Mouse (Mus musculus) heart, adult 2 months (tissue): ENCODE results near the gene Il1r2. TPM values are rescaled to one million over a fixed set of nuclear protein-coding genes. Genes with fewer than 3 reads are reported as not detected.

Experiments used
- DNase-seq, 2 experiments: peaks; one replicate each; pipeline ENCODE4 v3.0.0; 2021
- H3K27ac ChIP-seq: fragments of 200-600 bp; 2 replicates; pipeline ENCODE4 v1.8.1; 2022
- H3K27me3 ChIP-seq: fragments of 200-500 bp; 2 replicates; pipeline ENCODE4 v1.6.1; 2012; ENCODE audit warnings: mild to moderate bottlenecking, low read length, inconsistent platforms, mixed read lengths; ENCODE audit not compliant: control insufficient read depth, insufficient read depth
- H3K36me3 ChIP-seq: fragments of 200-500 bp; 2 replicates; pipeline ENCODE4 v1.6.1; 2012; ENCODE audit warnings: low read length, inconsistent platforms; ENCODE audit not compliant: control insufficient read depth, insufficient read depth
- H3K4me1 ChIP-seq: fragments of 200-500 bp; 2 replicates; pipeline ENCODE4 v1.6.1; 2011; ENCODE audit warnings: low read length; ENCODE audit not compliant: control insufficient read depth, insufficient read depth
- H3K4me3 ChIP-seq: fragments of 200-600 bp; 2 replicates; pipeline ENCODE4 v1.8.1; 2022
- H3K79me2 ChIP-seq: fragments of 200-500 bp; replicated peaks from 2 replicates; pipeline ENCODE4 v1.6.1; 2012; ENCODE audit warnings: mild to moderate bottlenecking, inconsistent platforms, low read length, moderate library complexity, mixed read lengths; ENCODE audit not compliant: control insufficient read depth, insufficient read depth
- H3K9ac ChIP-seq: fragments of 200-500 bp; 2 replicates; pipeline ENCODE4 v1.6.1; 2012; ENCODE audit warnings: low read depth, mild to moderate bottlenecking, control low read depth, inconsistent platforms, low read length, mixed read lengths
- CTCF ChIP-seq: fragments of 200-600 bp; IDR thresholded peaks from 2 replicates; pipeline ENCODE4 v1.8.1; 2022; ENCODE audit warnings: antibody characterized with exemption, mild to moderate bottlenecking, moderate library complexity
- EP300 ChIP-seq: fragments of 200-500 bp; IDR thresholded peaks from 2 replicates; pipeline ENCODE4 v1.6.1; 2011; ENCODE audit warnings: low read depth, low read length, control low read depth; ENCODE audit not compliant: insufficient read depth
- POLR2A ChIP-seq: fragments of 200-500 bp; IDR thresholded peaks from 2 replicates; pipeline ENCODE4 v1.6.1; 2011; ENCODE audit warnings: mild to moderate bottlenecking, low read depth, low read length, control low read depth; ENCODE audit not compliant: insufficient read depth
- WGBS: fragments of 180-500 bp; shearing (Covaris S2); methylation state at CpG from one replicate; pipeline ENCODE4 v1.1.7; 2018; 5-methylcytosine and 5-hydroxymethylcytosine counted together
- intact Hi-C: fragments of 180-260 bp; cut with DNase I; formaldehyde crosslinking; loops from one replicate; pipeline ENCODE4 v1.15.1; 2025
- polyA plus RNA-seq: library from polyadenylated mRNA; depleted of rRNA; stranded (reverse); fragments of >200 nt; gene quantifications from 2 replicates; pipeline ENCODE4 v1.2.3, GENCODE M21; 2012
- total RNA-seq, 2 experiments: library from RNA; stranded (reverse); gene quantifications; 2 replicates each; pipeline ENCODE4 v1.2.3; 2021

Il1r2 gene
- total and polyA plus RNA-seq, 3 experiments = 0.20 to 0.23 TPM; not detected in 1

DNA sequence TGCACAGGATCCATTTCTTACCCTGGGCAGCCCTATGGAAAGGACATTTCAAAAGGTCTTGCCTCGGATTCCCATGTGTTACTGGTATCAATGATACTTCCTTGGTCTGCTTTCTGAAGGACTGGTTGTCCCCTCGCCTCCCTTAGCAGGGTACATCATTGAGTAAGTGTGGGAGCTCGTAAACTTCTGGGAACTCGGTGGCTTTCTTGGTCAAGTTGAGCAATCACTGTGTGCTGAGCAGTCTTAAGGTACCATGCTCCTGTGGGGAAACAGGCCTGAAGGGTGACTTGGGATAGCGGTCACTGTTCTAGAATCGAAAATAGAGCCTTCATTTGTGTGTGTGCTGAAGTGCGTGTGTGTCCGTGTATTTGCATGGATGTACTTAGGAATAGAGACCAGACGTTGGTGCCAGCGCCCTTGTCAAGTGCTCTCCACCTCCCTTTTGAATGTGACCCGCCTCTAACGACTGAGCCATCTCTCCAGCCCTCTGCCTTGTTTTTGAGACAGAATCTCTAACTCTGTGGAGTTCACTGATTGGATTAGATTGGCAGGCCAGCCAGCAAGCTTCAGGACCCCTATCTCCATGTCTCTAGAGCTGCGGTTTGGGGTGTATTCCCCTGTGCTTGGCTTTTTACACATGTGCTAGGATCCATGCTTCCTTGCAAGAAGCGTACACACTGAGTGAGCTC, 43.4 kb upstream of the Il1r2 start:
- H3K27me3 ChIP-seq = no peaks in the 10 kb centered on the region
- no peak overlapping the region for H3K9ac ChIP-seq
- intact Hi-C loops = no loop called here
- WGBS = 79% methylated on average over 14 of the region's 14 CpGs
- H3K27ac ChIP-seq = no peak overlapping the region
- no peaks in the 10 kb centered on the region for H3K4me1 ChIP-seq
- TF ChIP-seq POLR2A = no peak
- no peak for TF ChIP-seq CTCF
- no peak for TF ChIP-seq EP300
- no peak overlapping the region for H3K4me3 ChIP-seq
- no peaks in the 10 kb centered on the region for H3K79me2 ChIP-seq
- DNase-seq = no peak
- no peaks in the 10 kb centered on the region for H3K36me3 ChIP-seq

DNA sequence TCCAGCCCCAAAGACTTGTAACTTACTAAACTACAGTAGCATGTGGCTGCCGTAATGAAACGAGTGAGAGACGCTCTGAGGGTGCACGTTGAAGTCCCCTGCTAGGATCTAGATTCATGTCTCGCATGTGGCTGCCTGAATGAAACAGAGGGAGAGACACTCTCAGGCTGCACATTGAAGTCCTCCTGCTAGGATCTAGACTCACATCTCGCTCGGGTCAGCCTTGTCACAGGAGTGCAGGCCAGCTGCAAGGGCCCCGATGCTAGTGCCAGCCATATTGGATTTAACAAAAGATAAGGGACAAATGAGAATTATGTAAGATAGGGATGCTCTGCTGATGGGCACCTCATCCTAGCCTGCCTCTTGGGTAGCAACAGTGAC, 42.9 kb upstream of the Il1r2 start:
- Histone ChIP-seq H3K79me2 (no peaks in the 10 kb centered on the region), H3K4me1 (no peaks in the 10 kb centered on the region), H3K36me3 (no peaks in the 10 kb centered on the region), H3K4me3 (no peak overlapping the region), H3K27ac (no peak overlapping the region), H3K27me3 (no peaks in the 10 kb centered on the region), H3K9ac (no peak overlapping the region)
- 91% methylated on average over 8 of the region's 8 CpGs for WGBS
- no peak for DNase-seq
- TF ChIP-seq EP300 = no peak
- no peak for TF ChIP-seq POLR2A
- no peak for TF ChIP-seq CTCF
- intact Hi-C loops = no loop called here

DNA sequence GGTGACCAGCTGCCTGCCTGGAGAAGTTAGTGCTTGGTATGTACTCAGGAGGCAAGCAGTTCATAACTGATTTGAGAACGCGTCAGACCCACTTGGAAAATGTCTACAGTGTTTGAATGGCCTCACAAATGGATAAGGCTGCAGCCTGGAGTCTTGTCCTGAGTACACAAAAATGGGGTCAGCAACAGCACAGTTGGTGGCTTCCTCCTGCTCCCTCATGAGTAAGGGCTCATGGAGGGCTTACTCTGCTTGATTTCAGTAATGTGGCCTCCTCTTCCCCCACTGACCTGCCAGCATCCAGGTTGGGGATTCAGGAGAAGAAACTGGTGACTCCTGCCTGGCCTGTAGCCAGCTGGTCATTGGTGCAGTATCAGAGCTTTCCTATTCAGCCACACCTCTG, 42.3 kb upstream of the Il1r2 start:
- Histone ChIP-seq H3K4me3 (no peak overlapping the region), H3K79me2 (no peaks in the 10 kb centered on the region), H3K27me3 (no peaks in the 10 kb centered on the region), H3K9ac (no peak overlapping the region), H3K4me1 (no peaks in the 10 kb centered on the region), H3K36me3 (no peaks in the 10 kb centered on the region), H3K27ac (no peak overlapping the region)
- intact Hi-C loops = no loop called here
- DNase-seq = no peak
- WGBS = 71% methylated on average over 2 of the region's 2 CpGs
- no peak for TF ChIP-seq EP300
- TF ChIP-seq POLR2A = no peak
- no peak for TF ChIP-seq CTCF

DNA sequence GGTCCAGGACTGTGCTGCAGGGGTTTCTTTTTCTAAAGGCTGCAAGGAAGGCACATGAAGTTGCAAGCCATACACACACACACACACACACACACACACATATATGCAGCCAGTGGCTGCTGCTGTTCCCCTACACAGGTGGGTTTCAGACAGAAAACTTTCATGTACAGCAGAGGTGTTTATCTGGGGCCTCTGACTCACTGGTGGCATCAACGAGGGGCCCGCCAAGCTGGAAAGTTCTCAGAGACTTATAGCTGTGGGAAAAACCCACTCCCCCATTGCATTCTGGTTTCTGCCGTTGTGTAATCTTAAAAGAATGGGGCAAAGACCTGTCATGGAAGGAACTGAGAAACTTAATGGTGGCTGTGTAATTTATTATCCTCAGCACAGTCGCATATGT, 40.6 kb upstream of the Il1r2 start:
- Histone ChIP-seq H3K27ac (peak overlapping the region; percentile 30; the same call in 1 of the 2 replicates), H3K4me1 (no peaks in the 10 kb centered on the region), H3K79me2 (no peaks in the 10 kb centered on the region), H3K36me3 (no peaks in the 10 kb centered on the region), H3K9ac (no peak overlapping the region), H3K4me3 (no peak overlapping the region), H3K27me3 (no peaks in the 10 kb centered on the region)
- intact Hi-C loops = no loop called here
- WGBS = 61% methylated on average over 4 of the region's 4 CpGs
- DNase-seq = no peak
- no peak for TF ChIP-seq CTCF
- TF ChIP-seq POLR2A = no peak
- TF ChIP-seq EP300 = no peak

DNA sequence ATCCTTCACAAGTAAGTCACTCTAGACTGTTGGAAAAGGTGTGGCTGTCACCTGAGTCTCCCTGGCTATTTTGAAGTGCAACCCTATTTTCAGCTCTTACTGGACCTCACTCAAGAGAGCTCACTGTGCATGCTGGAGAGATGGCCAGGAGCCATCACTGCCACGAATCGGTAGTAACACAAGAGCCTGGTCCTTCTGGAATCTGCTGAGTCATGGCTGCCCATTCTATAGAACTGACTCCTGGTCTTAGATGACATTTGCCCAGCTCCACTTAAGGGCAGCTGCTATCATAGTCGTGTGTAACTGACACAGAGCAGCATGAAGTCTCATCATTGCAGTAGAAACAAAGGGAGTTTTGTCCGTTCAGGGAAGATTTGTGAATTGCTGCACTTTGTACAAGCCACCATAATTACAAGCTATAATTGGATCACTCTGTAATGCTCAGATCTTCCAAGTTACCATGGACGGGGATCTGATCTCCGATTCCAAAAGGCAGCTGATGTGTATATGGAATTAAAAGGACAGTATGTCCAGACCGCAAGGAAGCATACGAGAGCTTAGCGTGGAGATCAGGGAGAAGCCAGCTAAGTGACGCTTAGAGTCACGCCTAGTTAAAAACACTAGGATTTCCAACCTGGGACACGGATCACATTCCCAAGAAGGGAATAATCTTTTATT, 40.0 kb upstream of the Il1r2 start:
- TF ChIP-seq POLR2A = no peak
- 0 out of 2 replicates have a peak, but pooled peaks have one; percentile 42 for TF ChIP-seq EP300
- no peaks in the 10 kb centered on the region for H3K79me2 ChIP-seq
- WGBS = 56% methylated on average over 12 of the region's 12 CpGs
- H3K4me3 ChIP-seq = no peak overlapping the region
- no peaks in the 10 kb centered on the region for H3K36me3 ChIP-seq
- no peaks in the 10 kb centered on the region for H3K4me1 ChIP-seq
- peak in 1 of 2 experiments; percentile 63 for DNase-seq
- H3K27ac ChIP-seq = peak overlapping the region; percentile 64
- no peaks in the 10 kb centered on the region for H3K27me3 ChIP-seq
- intact Hi-C loops = no loop called here
- no peak overlapping the region for H3K9ac ChIP-seq

DNA sequence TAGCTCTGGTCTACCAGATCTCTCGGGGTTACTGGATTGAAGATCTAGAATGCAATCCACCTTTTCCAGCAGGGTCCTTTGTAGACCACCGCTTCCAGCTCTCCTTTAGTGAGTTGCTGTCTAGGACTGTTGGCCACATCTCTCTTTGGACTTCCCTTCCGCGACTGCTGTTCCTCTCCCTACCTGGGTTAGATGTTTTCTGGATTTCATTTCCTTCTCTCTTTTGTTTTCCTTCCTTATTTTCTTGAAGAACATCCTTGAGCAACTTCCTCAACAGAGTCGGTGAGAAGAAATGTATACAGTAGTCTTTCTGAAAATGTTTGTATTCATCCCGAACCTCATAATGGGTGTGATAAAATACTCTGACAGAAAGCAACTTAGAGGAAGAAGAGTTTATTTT, 36.0 kb upstream of the Il1r2 start:
- intact Hi-C loops = no loop called here
- Histone ChIP-seq H3K79me2 (no peaks in the 10 kb centered on the region), H3K36me3 (no peaks in the 10 kb centered on the region), H3K27me3 (no peaks in the 10 kb centered on the region), H3K9ac (no peak overlapping the region), H3K4me1 (no peaks in the 10 kb centered on the region), H3K4me3 (no peak overlapping the region), H3K27ac (no peak overlapping the region)
- DNase-seq = no peak
- TF ChIP-seq POLR2A (no peak), EP300 (no peak), CTCF (no peak)
- WGBS = 84% methylated on average over 6 of the region's 6 CpGs
